Mouse (Mus musculus) urinary bladder, postnatal 4 days (tissue): Measurements from ENCODE around the gene Gm11756.
"Not testable (repeated sequence)": the region's sequence is repeated elsewhere in the genome, so short reads cannot be mapped to it uniquely, and the experiment has no call there.

Experiments used
- DNase-seq, 2 experiments: peaks; one replicate each; pipeline ENCODE4 v3.0.0; 2021 to 2022; ENCODE audit warnings: low spot score in 2 of 2

Gm11756 gene

DNA sequence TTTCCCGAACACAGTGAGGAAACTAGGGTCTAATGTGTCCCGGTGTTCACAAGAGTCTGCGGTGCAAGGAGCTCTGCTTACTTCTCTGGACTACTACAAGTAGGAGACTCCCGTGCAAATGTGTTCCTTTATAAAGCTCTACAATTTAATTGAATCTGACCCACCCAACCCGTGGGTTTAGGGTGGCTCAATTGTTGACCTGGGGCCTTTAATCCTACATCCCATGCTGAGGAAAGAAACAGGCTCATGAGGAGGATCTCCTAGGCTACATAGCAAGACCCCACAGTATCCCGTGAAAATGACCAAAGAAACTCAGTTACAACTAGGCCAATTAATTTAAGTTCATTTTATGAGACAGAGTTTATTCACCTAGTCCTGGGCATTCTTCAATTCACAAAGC, at the start of gene Gm11756:
Gm11756 (minus strand) TSS at position 101 of the 400 bp plus-strand sequence.
- DNase-seq = not testable (repeated sequence)

DNA sequence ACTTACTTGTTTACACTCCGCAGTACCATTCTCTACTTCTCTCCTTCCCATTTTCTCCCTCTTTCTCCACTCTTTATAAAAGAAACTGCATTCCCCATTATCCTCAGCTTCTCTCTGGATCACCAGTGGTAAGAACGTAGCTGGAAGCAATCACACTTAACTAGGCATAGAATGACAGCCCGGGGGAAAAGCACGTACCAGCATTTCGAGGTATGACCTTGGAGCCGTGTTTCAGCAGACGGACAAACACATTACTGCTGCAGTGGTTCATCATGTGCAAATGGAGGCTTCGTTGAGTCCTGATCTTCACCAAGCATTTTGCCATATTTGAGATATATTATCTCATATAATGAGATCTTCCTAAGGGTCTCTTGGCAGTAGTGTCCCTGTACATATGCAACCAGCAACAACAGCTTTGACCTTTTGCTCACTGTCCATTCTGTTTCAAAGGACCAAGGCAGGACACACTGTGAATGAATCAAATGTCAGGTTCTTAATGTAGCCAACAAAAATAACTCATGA, 29.9 kb upstream of the Gm11756 start, which contains the start of gene 2310002L09Rik:
2310002L09Rik (minus strand) TSS at position 472 of the 522 bp plus-strand sequence.
- DNase-seq = no peak

DNA sequence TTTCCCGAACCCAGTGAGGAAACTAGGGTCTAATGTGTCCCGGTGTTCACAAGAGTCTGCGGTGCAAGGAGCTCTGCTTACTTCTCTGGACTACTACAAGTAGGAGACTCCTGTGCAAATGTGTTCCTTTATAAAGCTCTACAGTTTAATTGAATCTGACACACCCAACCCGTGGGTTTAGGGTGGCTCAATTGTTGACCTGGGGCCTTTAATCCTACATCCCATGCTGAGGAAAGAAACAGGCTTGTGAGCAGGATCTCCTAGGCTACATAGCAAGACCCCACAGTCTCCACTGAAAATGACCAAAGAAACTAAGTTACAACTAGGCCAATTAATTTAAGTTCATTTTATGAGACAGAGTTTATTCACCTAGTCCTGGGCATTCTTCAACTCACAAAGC, 14.7 kb downstream of the Gm11756 start, which contains the start of gene Gm13871:
Gm13871 (minus strand) TSS at position 101 of the 400 bp plus-strand sequence.
- DNase-seq = not testable (repeated sequence)

GRCm38 (mm10) chr4:73891012-73891411, 29.5 kb downstream of the Gm11756 start, which contains the start of gene Gm11757:
Gm11757 (minus strand) TSS chr4:73891112.
- not testable (repeated sequence) for DNase-seq

- not testable (repeated sequence) for DNase-seq
These were observed 44.4 kb downstream of the Gm11756 start, which contains the start of gene Gm11758 for GRCm38 (mm10) chr4:73876166-73876565. Gm11758 (minus strand) TSS chr4:73876266.
